Mouse (Mus musculus): ENCODE results near the gene Ascc1.

The Ascc1 gene

DNA sequence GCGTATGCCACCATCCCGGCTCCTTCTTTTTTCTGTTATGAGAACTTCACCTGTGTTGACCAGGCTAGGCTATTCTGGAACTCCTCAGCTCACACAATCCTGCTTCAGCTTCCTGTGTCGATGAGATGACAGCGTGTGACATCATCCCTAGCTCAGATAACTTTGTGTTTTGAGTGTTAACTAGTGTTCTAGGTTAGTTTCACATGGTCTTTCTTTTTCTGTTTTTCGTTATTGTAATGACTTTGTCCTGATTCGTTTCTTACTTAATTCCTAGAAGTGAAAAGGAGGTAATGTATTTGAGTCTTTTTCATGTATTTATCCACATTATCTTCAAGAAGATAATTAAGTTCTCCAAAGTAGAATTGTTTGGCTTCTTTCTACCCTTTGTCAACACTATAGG, 13.6 kb downstream of the Ascc1 start:
- no peak for DNase-seq (ENCODE audit: low spot score in 2 of 2)

DNA sequence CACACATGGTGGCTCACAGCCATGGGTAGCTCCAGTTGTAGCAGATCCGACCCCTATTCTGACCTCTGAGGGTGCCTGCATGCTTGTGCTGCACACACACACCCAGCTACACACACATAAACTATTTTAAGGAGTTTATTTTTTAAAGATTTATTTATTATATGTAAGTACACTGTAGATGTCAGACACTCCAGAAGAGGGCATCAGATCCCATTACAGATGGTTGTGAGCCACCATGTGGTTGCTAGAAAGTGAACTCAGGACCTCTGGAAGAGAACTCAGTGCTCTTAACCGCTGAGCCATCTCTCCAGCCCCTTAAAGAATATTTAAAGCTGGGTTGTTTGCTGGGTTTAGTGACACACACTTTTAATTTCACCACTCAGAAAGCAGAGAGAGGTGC, 16.7 kb downstream of the Ascc1 start:
- DNase-seq (ENCODE audit: low spot score in 2 of 2) = no peak

DNA sequence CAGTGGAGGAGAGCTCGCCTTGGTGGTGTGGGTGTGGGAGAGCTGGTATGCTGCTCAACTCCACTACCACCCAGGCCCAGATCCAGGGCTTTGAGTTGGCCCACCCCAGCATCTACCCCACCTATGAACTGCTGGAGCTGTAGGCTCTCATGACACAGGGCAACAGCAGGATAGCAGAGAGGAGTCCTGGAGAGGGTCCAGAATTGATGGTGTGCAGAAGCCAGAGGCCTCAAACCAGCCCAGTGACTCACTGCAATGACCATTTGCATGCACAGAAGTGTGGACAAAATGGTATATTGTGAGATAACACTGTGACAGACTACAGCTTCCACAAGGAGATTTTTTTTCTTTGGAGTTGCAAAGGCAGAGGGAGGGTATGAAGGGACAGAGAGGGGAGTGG, 21.1 kb downstream of the Ascc1 start:
- DNase-seq (ENCODE audit: low spot score in 2 of 2) = no peak

DNA sequence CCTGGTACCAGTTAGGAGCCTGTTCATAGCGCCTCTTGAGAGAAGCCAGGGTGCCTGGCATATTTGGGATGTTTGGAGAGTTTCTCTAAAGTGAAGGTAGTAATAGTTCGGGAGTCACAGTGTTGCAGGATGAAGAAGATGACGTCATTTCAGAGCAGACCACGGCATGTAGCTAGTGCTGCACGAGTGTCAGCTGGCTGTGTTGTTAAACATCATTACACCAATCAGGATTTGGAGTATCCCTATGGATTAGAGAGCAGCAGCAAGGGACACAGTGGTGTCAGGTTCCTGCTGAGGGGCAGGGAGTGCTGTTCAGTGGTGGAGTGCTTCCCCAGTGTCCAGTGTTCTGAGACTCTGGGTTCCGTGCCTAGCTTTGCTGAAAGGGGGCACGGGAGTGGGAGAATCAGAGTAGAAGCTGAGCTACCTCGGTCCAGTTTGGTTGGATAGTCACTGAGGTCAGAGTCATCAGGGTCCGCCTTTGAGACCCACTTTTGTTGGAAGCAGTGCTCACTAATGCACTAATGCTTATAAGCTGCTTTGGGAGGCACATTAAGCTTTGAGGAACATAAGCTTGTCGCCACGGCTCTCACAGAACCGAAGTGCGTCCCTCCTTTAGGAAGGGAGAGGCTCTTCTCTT, 24.3 kb downstream of the Ascc1 start:
- no peak for DNase-seq (ENCODE audit: low spot score in 2 of 2)

DNA sequence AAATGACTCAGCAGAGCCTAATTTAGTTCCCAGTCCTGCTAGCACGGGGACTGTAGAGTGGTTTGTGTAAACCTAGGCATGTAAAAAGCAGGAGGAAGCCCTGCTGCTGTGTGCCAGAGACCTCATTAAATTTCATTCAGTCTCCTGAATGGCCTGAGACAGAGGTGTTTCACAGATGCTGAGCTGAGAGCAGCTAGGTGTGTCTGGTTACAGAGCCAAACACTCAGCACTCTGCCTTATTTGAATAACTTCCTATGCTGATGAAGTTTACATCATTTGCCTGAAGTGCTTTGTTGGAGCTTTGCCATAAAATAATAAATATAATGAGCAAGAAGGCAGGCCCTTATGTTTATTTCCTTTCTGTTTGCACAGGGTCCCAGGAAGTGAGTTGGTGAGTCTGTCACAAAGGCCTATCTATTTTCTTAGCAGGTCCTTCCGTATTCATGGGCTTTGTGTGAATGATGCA, 25.0 kb downstream of the Ascc1 start:
- DNase-seq (ENCODE audit: low spot score in 2 of 2) = no peak

DNA sequence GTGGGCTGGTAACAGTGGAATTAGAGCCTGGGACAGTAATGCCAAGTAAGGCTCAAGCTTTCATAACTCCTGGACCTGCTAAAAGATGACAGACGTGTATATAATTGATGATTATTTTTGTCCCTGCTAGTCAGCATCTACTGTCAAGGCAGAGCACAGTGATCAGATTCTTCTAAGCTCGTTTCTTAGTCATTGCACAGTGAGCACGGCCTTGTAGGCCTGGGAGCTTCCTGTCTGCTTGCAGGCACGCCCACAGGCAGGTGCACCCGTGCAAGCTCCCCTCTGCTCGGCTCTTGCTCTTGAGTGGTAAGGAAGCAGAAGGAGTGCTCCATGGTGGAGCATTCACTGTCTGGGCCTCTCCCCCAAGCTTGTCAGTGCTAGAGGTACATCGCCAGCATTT, 25.6 kb downstream of the Ascc1 start:
- no peak for DNase-seq (ENCODE audit: low spot score in 2 of 2)

DNA sequence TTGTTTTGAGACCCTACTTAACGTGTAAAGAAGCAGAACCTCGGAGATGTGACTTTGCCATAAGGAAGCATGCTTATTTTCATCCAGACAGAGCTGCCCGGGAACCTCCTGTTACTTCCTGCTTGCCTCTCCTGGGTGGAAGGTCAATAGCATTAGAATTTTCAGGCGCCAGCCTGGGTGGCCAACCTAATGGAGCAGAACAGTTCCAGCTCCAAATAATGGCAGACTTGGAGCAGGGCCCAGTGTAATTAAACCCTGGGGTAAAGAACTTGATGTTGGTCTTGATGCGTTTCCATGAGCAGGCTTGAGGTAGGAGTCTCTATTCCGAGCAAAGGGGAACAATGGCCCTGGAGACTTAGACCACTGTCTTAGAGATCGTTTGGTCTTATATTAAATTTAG, 26.4 kb downstream of the Ascc1 start:
- peak in 1 of 2 experiments; percentile 15 for DNase-seq (ENCODE audit: low spot score in 2 of 2)

DNA sequence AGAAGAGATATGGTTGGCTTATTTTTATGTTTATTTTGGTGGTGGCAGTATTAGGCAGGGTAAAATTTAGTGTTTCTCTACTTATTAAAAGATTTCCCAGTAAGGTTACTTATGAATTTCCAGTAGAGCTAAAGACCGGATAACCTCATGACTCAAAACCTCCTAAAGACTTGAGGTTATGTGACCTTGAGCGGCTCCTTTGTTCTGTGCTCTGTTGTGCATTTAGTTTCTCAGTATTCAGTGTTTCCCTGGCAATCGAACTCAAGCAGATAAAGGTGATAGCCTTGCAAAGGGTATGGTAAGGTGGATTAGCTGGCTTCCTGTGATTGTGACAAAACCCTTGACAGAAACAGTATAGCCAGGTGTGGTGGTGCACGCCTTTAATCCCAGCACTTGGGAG, 26.8 kb downstream of the Ascc1 start:
- DNase-seq (ENCODE audit: low spot score in 2 of 2) = no peak

DNA sequence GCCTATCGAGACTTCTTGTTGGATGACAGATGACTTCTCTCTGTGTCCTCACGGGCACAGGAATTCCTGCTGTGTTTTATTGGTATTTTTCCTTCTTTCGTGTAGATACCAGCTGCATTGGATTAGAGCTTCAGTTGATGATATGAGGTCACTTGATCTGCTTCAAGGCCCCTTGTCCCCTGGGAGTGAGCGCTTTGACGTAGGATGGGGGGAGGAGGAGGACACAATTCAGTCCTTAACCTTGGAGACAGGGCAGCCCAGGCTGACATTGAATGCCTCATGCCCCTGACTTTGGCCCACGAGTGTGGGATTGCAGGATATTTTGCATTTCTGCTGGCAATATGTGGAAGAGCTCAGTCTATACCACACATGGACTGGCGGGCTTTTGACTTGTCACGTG, 29.0 kb downstream of the Ascc1 start:
- DNase-seq (ENCODE audit: low spot score in 2 of 2) = no peak

DNA sequence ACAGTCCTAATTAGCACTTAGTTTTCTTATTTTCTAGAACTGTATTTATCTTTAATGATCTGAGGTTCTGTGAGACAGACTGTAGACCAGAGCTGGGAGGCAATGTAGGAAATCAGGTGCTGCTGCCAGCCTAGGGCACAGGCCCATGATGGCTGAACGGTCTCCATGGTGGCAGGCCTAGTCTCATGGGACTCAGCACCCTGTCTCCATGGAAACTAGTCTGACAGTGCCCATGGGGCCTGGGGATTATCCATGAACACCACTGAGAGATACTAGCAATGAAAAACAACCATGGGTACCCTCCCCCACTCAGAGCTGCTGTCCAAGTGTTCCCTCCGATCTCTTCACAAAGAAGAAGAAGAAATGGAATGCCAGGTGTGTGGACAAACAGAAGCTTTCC, 29.4 kb downstream of the Ascc1 start:
- DNase-seq (ENCODE audit: low spot score in 2 of 2) = no peak

DNA sequence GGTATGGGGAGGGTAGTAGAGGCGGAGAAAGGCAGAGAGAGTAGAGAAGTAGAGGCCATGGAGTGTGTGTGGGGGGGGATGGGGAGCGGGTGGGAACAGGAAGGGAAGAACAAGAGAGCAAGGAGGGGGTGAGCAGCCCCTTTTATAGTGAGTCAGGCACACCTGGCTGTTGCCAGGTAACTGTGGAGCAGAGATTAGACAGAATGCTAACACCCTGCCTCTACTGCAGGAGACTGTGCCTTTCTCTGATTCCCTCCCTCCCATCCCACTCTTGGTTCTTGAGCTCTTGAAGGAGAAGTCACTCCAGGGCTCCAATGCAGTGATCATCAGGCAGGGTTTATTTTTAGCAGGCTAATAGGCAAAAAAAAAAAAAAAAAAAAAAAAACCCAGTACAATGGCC, 30.0 kb downstream of the Ascc1 start:
- DNase-seq (ENCODE audit: low spot score in 2 of 2) = no peak

DNA sequence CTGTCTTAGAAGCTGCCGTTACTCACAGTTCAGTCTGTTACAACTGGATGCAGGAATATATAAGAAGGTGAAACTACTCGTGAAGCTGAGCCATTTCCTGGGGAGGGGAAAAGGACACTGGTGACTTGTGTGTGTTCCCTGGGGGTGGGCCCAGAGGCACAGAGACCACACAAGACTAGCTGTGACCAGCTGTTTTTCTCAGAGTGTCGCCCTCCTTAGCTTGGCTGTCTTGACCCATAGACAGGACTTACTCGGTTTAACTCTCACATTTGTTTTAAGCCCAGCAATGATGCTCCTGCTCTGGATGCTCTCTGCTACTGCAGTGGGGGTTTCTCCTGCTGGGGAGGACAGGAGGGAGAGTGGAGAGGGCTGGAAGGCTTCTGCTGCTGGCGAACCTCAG, 30.5 kb downstream of the Ascc1 start:
- no peak for DNase-seq (ENCODE audit: low spot score in 2 of 2)

DNA sequence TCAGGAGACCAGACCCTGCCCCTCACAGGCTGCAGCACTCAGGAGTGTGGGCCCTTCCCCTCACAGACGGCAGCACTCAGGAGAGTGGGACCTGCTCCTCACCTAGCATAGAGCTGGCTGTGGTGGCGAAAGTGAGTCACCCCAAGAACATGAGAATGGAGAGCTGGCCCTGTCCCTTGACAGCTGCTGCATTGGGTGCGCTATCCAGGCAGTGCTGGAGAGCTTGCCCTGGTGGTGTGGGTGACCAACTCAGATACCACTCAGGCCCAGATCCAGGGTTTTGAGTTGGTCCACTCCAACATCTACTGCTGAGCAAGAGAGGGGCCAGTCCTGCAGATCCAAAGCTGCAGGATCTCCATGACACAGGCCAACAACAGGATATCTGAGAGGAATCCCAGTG, 32.0 kb downstream of the Ascc1 start:
- no peak for DNase-seq (ENCODE audit: low spot score in 2 of 2)

DNA sequence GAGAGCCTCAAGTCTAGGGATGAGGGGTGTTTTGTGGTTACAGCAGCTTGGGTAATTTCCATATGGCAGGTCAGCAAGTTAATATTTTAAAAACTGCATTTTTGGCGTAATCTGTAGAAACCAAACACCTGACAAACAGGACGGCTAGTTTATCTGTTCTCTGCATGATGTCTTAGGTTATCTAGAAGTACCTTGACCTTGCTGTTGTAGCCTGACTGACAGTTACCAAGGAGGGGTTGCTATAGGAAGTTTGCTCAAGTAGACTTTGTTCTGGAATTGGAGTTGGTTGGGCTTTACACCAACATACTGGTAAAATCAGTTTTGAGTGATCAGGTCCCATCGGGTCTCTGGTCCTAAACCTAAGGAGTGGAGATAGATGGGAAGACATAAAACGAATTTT, 33.1 kb downstream of the Ascc1 start:
- DNase-seq (ENCODE audit: low spot score in 2 of 2) = no peak

DNA sequence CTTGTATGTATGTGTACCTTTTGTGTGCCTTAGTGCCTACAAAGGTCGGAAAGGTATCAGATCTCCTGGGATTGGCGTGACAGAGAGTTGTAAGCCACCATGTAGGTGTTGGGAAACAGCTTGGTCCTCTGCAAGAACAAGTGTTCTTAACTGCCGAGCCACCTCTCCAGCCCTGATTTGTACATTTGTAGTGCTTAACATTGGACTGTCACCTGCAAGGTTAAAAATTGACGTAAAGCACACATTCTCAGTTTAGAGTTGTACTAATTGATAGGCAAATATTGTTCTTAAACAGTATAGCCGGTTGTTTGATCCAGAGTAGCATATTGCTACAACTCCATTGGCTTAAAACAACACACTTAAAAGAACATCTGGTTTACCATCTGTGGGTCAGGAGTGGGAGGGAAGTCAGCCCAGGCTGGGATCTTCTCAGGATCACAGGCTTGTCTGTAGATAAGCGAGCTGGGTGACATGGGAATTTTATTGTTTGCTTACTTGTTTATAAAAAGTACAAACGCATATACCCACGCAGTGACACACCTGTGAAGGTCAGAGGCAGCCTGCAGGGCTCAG, 39.8 kb downstream of the Ascc1 start:
- DNase-seq (ENCODE audit: low spot score in 2 of 2) = no peak

DNA sequence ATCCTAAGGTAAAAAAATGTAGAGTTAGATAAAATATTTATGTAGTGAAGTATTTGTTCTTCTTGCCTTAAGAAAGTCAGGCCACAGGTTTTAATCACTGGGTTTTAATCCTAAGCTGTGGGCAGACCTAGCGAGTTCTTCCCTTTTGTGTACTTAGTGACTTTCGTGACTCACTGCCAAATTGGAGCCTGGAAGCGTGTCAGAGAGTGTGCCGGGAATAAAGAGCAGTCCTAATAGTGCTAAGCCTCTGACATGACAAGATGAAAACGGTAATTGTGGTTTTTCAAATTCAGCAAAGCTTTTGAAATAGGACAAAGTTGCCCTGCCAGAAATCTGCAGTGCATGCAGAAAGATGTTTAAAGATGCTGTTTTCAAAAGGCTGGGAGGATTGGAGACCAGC, 44.1 kb downstream of the Ascc1 start:
- peak in 1 of 2 experiments; percentile 16 for DNase-seq (ENCODE audit: low spot score in 2 of 2)

DNA sequence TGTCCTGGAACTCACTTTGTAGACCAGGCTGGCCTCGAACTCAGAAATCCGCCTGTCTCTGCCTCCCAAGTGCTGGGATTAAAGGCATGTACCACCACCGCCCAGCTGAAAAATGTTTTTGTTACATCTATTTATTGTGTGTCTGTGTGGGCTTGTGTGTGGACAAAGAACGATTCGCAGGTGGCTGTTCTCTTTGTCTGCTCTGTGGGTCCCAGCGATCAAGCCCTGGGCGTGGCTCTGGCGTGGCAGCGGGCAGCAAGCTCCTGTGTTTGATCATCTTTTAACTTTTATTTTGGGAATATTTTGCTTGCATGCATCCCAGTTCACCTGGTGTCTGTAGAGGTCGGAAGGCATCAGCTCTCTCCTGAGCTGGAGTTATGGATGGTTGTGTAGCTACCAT, 48.0 kb downstream of the Ascc1 start:
- DNase-seq (ENCODE audit: low spot score in 2 of 2) = no peak

DNA sequence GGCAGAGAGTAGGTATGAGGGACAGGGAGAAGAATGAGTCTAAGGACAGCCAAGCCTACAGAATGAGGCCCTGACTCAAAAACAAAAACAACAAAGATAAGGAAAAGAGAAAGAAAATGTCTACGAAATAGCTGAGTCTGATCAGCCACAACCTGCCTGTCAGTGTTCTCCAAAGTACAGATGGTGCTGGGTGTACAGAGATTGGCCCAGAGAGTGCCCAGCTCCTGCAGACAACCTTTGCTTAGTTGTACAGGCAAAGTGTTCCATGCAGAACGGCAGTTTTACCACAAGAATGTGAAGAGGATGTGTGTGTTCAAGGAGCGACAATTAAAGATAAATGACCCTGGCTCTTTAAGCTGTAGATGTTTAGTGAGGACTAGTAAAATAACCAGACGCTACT, 50.5 kb downstream of the Ascc1 start:
- no peak for DNase-seq (ENCODE audit: low spot score in 2 of 2)

DNA sequence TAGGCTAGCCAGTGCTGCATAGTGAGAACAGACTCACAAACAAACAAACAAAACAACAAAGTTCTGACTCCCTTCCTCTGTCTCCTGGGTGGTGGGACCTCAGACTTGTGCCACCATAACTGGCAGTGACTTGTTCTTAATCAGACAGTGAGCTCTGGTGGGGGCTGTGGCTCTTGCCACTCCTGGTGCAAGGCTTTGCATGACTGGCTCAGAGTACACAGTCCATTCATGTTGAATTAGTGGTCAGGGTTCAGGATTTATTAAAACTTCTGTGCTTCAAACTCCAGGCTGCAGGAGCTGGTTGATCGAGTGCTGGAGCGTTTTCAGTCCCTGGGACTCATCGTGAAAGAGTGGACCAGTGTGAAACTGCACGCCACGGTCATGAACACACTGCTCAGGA, 59.6 kb downstream of the Ascc1 start:
- no peak for DNase-seq (ENCODE audit: low spot score in 2 of 2)

DNA sequence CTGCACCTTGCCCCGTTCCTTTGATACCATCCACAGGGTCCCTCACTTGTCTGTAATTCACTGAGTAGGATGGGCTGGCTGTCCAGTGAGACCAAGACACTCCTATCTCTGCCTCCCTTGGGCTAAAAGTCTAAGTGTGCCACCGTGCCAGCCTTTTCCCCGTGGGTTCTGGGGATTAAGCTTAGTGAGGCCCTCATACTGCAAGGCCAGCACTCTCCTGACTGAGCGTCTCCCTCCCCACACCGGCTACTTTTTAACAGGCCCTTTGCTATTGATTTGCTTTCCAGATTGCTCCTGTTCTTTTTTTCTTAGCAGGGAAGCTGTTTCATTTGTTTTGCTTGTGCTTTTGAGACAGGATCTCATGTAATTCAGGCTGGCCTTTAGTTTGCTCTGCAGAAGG, 60.3 kb downstream of the Ascc1 start:
- no peak for DNase-seq (ENCODE audit: low spot score in 2 of 2)

DNA sequence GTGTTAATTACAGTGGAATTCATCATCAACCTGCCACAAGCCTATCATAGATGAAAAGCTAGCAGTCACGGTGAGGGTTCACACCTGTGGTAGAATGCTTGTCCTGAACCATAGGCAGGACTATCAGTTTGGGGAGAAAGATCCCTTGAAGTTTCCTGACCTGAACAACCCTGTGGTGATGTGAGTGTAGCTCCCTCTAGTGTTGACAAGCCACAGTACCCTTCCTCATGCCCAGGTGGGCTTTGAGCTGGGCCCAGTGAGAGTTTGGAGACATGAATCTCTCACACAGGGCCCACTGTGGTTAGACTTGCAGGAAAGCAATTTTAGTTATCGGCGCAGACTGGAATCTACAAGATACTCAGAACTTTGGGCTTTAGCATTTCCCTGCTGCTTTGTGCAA, 63.9 kb downstream of the Ascc1 start:
- peak in 1 of 2 experiments; percentile 23 for DNase-seq (ENCODE audit: low spot score in 2 of 2)

DNA sequence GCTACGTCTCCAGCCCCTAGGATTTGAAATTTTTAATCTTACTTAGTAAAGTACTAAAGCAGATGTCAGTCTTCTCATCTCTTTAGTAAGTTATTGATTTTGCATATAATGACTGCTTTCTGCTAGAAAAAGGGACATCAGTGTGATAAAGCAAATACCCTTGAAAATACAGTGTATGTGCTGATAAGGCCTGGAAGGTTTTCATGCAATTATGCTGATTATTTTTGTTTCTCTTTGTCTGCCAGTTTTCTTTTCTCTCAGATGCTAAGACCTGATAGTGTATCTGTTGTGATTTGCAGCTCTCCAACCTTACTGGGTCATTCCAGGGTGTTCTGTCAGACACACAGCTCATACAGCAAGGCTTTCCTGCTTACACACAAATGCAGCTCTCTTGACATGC, 72.6 kb downstream of the Ascc1 start:
- DNase-seq (ENCODE audit: low spot score in 2 of 2) = no peak

DNA sequence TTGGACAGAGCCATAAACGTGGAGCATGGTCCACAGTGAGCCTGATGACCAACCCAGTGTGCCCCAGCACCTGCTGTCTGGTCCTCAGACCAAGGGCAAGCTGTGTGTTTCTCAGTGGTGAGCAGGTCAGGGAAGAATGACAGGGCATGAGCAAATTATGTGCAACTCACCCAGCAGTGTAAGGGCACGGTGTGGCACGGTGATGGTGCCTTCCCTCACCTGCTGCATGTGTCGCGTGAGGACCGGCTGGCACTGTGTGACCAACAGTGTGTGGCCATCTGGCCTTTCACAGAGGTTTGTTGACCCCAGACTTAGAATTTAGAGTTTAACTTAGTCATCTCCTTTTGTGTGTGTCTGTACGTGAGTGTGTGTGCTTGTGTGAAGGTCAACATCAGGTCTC, 74.6 kb downstream of the Ascc1 start:
- DNase-seq (ENCODE audit: low spot score in 2 of 2) = no peak
